Mouse (Mus musculus): ENCODE results near the gene Pitpnm3.
A peak's percentile ranks its signal among the peaks of the same experiment; 100 is the strongest.

GRCm38 (mm10) chr11:72142889-72143288 lies 7.3 kb upstream of the Pitpnm3 start:
- TF ChIP-seq CTCF (IDR thresholded peaks at IDR 0.05) = no peak
- TF ChIP-seq EP300 (IDR thresholded peaks at IDR 0.05) = 0 out of 2 replicates have a peak, but pooled peaks have one; percentile 32

Data from lung, postnatal 0 days (tissue).